Mouse (Mus musculus) hematopoietic stem cell, adult 5-6 weeks (primary cell): Measurements from ENCODE around the gene Lmtk3. TPM values are rescaled to one million over a fixed set of nuclear protein-coding genes. Genes with fewer than 3 reads are reported as not detected.

ENCODE experiments used
- ATAC-seq, 2 experiments: fragments of 125-278 bp in 1 of 2; replicated peaks in 1 of 2; 2 replicates each; pipeline ENCODE4 v1.8.0; 2016 to 2017; ENCODE audit warnings: inconsistent platforms in 2 of 2, mild to moderate bottlenecking in 2 of 2, moderate number of reproducible peaks in 2 of 2, low read depth in 1 of 2, moderate TSS enrichment in 1 of 2; ENCODE audit not compliant: low FRiP score in 2 of 2, poor library complexity in 2 of 2, severe bottlenecking in 2 of 2, insufficient read depth in 1 of 2, low TSS enrichment in 1 of 2
- total RNA-seq: library from RNA; stranded (forward); fragments of 172-1452, 232-1000 nt; gene quantifications from 2 replicates; pipeline ENCODE4 v1.2.3, GENCODE M21; 2017

The Lmtk3 gene
- total RNA-seq, 1 experiment from 2014 or later: 0.10 TPM

- ATAC-seq: 0 out of 4 replicates have a peak, but pooled peaks of 1 of the 2 experiments have one; percentile 17
These were observed 13.0 kb upstream of the Lmtk3 start for GRCm38 (mm10) chr7:45770427-45771082.

GRCm38 (mm10) chr7:45771101-45771500 is 12.4 kb upstream of the Lmtk3 start:
- ATAC-seq: peak in 1 of 2 experiments; percentile 51; a peak in 2 of 4 replicates

GRCm38 (mm10) chr7:45775237-45775636 is 8.3 kb upstream of the Lmtk3 start:
- no peak for ATAC-seq

DNA sequence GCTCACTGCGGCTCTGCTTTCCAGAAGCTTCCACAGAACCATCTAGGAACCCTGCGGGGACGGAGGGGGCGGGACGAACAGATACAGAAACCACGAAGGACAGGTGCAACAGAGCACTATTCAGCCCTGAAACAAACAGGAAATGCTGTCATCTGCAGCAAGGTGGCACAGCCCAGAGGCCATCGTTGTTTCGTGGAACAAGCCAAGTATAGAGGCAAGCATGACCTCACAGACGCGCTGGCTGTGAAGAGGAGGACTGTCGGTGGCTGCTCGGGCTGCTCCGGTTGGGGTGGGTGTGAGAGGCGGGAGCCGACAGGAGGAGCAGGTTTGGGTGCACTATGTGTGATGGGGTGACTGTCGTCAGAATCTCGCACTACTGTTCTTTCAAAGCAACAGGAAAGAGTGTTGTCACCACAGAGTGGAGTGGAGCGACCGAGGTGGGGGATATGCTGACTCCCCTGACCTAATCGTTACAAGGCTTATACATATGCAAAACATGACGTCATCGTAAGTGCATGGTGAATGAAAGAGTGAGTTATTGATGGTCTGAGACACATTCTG is 4.4 kb upstream of the Lmtk3 start:
- peak; percentile 38 to 54 for ATAC-seq

- no peak for ATAC-seq
These were observed 1.3 kb upstream of the Lmtk3 start for GRCm38 (mm10) chr7:45782271-45782670.

DNA sequence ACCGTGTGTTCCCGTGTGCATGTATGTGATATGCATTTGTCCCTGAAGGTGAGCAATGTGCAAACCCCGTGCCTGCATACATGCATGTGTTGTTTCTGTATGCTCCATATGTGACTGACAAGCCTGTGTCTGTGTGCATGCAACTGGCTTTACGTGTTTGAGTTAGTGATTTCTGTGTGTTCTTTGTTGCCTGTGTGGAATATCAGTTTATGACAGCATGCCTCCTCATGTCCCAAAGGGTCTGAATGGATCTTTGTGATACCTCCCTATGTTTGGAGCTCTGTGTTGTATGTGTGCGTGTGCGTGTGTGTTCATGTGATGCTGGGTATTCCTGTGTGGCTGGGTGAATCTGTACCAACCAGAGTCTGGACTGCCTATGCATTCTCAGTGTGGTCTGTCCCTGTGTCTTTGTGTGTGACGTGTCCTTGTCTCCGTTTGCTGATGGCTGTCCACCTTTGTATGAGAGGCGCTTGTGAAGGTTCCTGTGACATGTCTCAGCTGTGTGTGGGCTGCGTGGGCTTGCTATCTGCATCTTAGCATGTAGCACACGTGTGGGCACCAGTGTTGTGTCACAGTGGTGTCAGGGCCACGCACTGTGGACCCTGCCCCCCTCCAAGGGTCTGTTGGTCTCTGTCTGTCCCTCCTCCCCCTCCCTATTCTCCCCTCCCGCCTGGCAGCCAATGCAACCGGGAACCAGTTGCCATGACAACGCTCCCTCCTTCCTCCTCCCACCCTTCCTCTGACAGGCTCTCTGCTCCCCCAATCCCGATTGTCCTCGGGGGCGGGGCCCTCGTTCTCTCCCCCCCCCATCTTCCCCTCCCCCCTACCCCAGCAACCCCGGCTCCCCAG is 1.2 kb downstream of the Lmtk3 start, which contains the start of gene Sult2b1:
TSS of gene Sult2b1 (minus strand) at position 146 of the 849 bp plus-strand sequence.
- no peak for ATAC-seq

- ATAC-seq: no peak
These were observed 2.0 kb downstream of the Lmtk3 start for GRCm38 (mm10) chr7:45785388-45786135.

GRCm38 (mm10) chr7:45786136-45786578 is 2.6 kb downstream of the Lmtk3 start:
- no peak for ATAC-seq

- no peak for ATAC-seq
These were observed 3.3 kb downstream of the Lmtk3 start for GRCm38 (mm10) chr7:45786661-45787413.

GRCm38 (mm10) chr7:45787642-45788041 is 4.1 kb downstream of the Lmtk3 start:
- ATAC-seq: no peak

- ATAC-seq: no peak
These were observed 7.2 kb downstream of the Lmtk3 start for GRCm38 (mm10) chr7:45790721-45791120.

DNA sequence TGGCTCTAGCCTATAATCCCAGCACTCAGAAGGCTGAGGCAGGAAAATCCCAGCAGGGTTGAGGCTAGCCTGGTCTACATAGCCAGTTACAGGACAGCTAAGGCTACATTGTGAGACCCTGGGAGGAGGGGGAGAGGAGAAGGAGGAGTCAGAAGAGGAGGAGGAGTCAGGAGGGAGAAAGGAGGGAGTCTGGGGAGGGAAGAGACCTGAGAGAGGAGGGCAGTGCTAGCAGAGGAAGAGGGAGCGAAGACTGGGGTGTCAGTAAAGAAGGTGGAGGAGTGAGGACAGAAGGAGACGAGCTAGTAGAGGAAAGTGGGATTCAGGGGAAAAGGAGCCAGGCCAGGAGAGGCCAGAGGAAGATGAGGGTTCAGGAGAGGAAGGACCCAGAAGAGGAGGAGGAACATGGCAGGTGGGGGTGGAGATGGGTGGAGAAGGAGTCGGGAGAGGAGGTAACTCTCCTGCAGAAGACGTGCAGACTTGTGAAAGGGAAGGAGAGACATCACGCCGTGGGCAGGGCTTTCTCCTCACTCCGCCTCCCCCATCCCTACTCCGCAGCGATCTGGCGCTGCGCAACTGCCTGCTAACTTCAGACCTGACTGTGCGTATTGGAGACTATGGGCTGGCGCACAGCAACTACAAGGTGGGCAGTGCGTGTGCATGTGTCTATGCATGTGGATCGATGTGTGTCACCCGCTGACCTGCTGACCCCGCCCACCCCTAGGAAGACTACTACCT is 8.4 kb downstream of the Lmtk3 start:
- ATAC-seq: no peak

- no peak for ATAC-seq
These were observed 9.7 kb downstream of the Lmtk3 start for GRCm38 (mm10) chr7:45793240-45793639.

- no peak for ATAC-seq
These were observed 10.5 kb downstream of the Lmtk3 start for GRCm38 (mm10) chr7:45793969-45794585.

DNA sequence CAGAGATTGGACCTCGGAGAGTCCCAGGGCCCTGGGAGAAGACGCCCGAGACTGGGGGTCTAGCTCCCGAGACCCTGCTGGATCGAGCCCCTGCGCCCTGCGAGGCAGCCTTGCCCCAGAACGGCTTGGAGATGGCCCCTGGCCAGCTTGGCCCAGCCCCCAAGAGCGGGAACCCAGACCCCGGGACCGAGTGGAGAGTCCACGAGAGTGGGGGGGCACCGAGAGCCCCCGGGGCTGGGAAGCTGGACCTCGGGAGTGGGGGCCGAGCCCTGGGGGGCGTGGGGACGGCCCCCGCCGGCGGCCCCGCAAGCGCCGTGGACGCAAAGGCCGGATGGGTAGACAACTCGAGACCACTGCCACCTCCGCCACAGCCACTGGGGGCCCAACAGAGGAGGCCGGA is 11.4 kb downstream of the Lmtk3 start:
- no peak for ATAC-seq

- ATAC-seq: no peak
These were observed 13.4 kb downstream of the Lmtk3 start for GRCm38 (mm10) chr7:45796950-45797349.
